Comparison of ENCODE assay signal across 8 mouse cellular contexts in the genomic region with DNA sequence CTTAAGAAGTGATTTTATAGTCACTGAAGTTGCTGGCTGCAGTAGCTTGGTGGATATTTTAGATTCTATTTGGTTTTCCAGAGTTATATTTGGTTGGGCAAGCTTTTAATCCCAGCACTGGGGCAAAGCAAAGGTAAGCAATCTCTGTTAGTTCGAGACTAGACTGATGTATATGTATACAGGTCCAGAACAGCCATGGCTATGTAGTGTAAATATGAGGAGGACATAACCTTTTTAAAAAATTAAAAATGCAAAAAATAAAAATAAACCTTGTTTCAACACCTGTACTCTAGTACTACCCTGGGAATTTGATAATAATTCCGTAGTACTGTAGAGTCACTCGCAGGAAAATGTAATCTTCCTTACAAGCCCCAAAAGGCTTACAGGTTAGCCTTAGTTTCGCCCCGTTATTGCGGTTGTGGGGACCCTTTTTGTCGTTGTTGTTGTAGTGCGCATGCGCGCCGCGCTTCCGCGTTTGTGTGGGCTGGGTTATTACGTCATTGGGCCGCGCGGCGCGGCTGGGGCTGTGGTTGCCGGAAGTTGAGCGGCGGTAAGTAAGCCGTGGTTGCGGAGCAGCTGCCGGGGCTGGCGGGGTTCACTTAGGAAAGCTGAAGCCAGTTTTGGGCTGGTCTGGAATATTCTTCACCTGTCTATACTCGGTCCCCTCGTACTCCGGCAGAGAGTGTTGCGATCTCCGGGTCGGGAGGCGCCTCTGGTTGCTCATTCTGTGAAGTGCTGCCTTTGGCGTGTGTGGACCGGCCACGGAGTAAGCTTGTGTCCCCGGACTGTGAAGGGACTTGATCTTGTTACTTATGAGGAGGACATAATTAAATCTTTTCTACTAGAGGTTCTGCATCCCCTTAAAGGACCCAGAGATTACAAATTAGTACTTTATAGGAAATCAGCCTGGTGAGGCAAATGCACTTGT. TPM values are rescaled to one million over a fixed set of nuclear protein-coding genes. Genes with fewer than 3 reads are reported as not detected.
A peak's percentile ranks its signal among the peaks of the same experiment; 100 is the strongest.
DNase-seq lines count a peak whose midpoint lies in the region; ATAC-seq and TF ChIP-seq lines count a peak whose summit lies in the region.

Gene Atg7 (plus strand): TSS at position 497 of the 928 bp plus-strand sequence.

- peak within 1 kb of the TSS; percentile 88 for H3K4me2 ChIP-seq in embryonic facial prominence, embryonic 14.5 days (ENCODE audit: low read depth, low read length)
- H3K4me2 ChIP-seq in limb, embryonic 14.5 days (replicated peaks; ENCODE audit: low read depth, low read length, severe bottlenecking): peak within 1 kb of the TSS; percentile 88
- peak within 1 kb of the TSS; percentile 94 for H3K4me2 ChIP-seq in midbrain, postnatal 0 days (ENCODE audit: low read depth, low read length, poor library complexity, severe bottlenecking)

- peaks cover 7% of the 10 kb centered on the region; the same call in 1 of the 2 replicates for H3K4me1 ChIP-seq in embryonic facial prominence, embryonic 14.5 days (ENCODE audit: control insufficient read depth, insufficient read depth, low read length)
- H3K4me1 ChIP-seq in limb, embryonic 14.5 days (ENCODE audit: control insufficient read depth, insufficient read depth, low read length): peaks cover 6% of the 10 kb centered on the region; the same call in 1 of the 2 replicates
- no peaks in the 10 kb centered on the region for H3K4me1 ChIP-seq in midbrain, postnatal 0 days (ENCODE audit: insufficient read depth, low read length)

- no peaks in the 10 kb centered on the region for H3K27me3 ChIP-seq in embryonic facial prominence, embryonic 14.5 days (replicated peaks; ENCODE audit: control insufficient read depth, insufficient read depth, low read length)
- no peaks in the 10 kb centered on the region for H3K27me3 ChIP-seq in limb, embryonic 14.5 days (ENCODE audit: control insufficient read depth, insufficient read depth, low read length)
- no peaks in the 10 kb centered on the region for H3K27me3 ChIP-seq in midbrain, postnatal 0 days (ENCODE audit: insufficient read depth, low read length)

- H3K9ac ChIP-seq in embryonic facial prominence, embryonic 14.5 days (ENCODE audit: low read depth, low read length): peak within 1 kb of the TSS; percentile 79
- H3K9ac ChIP-seq in limb, embryonic 14.5 days (ENCODE audit: low read depth, low read length, severe bottlenecking): peak within 1 kb of the TSS; percentile 75
- peak within 1 kb of the TSS; percentile 70 for H3K9ac ChIP-seq in midbrain, postnatal 0 days (replicated peaks; ENCODE audit: low read length, poor library complexity, severe bottlenecking)

- ATAC-seq in embryonic facial prominence, embryonic 14.5 days (ENCODE audit: low read depth): peak; percentile 92
- ATAC-seq in limb, embryonic 14.5 days (ENCODE audit: low FRiP score, low read depth): peak; percentile 89
- peak; percentile 80 for ATAC-seq in midbrain, postnatal 0 days (ENCODE audit: low FRiP score)

- peak; percentile 95 for DNase-seq in 3T3-L1 (ENCODE audit: low read depth, low spot score)
- peak; percentile 78 to 86 for DNase-seq in adrenal gland, postnatal 4 days (ENCODE audit: low spot score in 2 of 2)
- DNase-seq in embryonic facial prominence, embryonic 14.5 days (ENCODE audit: low spot score): peak; percentile 96
- DNase-seq in heart, adult 8-10 months (ENCODE audit: low spot score): peak; percentile 88
- DNase-seq in kidney, adult 9 months: peak; percentile 91
- DNase-seq in limb, embryonic 14.5 days (ENCODE audit: low spot score): peak; percentile 91
- peak; percentile 96 for DNase-seq in midbrain, postnatal 0 days (ENCODE audit: low spot score)
- DNase-seq in spleen, postnatal 14 days (ENCODE audit: low spot score in 2 of 2): peak; percentile 82 to 91

- no peak for TF ChIP-seq CTCF in midbrain, postnatal 0 days (IDR thresholded peaks at IDR 0.05)

- peak within 1 kb of the TSS; percentile 72 for H3K4me3 ChIP-seq in embryonic facial prominence, embryonic 14.5 days (ENCODE audit: low read depth, low read length)
- H3K4me3 ChIP-seq in limb, embryonic 14.5 days (replicated peaks; ENCODE audit: low read length): peak within 1 kb of the TSS; percentile 71
- H3K4me3 ChIP-seq in midbrain, postnatal 0 days (ENCODE audit: low read depth, low read length): peak within 1 kb of the TSS; percentile 81

- H3K9me3 ChIP-seq in embryonic facial prominence, embryonic 14.5 days (ENCODE audit: control insufficient read depth, low read length): no peaks in the 10 kb centered on the region
- H3K9me3 ChIP-seq in limb, embryonic 14.5 days (ENCODE audit: control insufficient read depth, low read length): no peaks in the 10 kb centered on the region
- H3K9me3 ChIP-seq in midbrain, postnatal 0 days (ENCODE audit: low read length): no peaks in the 10 kb centered on the region

- H3K27ac ChIP-seq in embryonic facial prominence, embryonic 14.5 days (replicated peaks; ENCODE audit: low read depth, low read length): no peak within 1 kb of the TSS; the same call in 1 of the 2 replicates
- peak within 1 kb of the TSS; percentile 65; the same call in 1 of the 2 replicates for H3K27ac ChIP-seq in limb, embryonic 14.5 days (replicated peaks; ENCODE audit: low read depth, low read length)
- H3K27ac ChIP-seq in midbrain, postnatal 0 days (ENCODE audit: low read depth, low read length): peak within 1 kb of the TSS; percentile 68

- 0 out of 2 replicates have a peak, but pooled peaks have one; percentile 32 for TF ChIP-seq POLR2A in limb, embryonic 14.5 days (IDR thresholded peaks at IDR 0.05; ENCODE audit: borderline replicate concordance, extremely low read depth, insufficient read depth, insufficient read length)

- WGBS in embryonic facial prominence, embryonic 14.5 days: 1% methylated on average over 38 of the region's 38 CpGs
- WGBS in limb, embryonic 14.5 days: under 1% methylated on average over 38 of the region's 38 CpGs
- under 1% methylated on average over 38 of the region's 38 CpGs for WGBS in midbrain, postnatal 0 days

- H3K36me3 ChIP-seq in embryonic facial prominence, embryonic 14.5 days (ENCODE audit: control insufficient read depth, insufficient read depth, low read length): no peaks in the 10 kb centered on the region
- no peaks in the 10 kb centered on the region for H3K36me3 ChIP-seq in limb, embryonic 14.5 days (ENCODE audit: control insufficient read depth, insufficient read depth, low read length)
- no peaks in the 10 kb centered on the region; the same call in 1 of the 2 replicates for H3K36me3 ChIP-seq in midbrain, postnatal 0 days (ENCODE audit: insufficient read depth, low read length)

RNA-seq across cellular contexts. Expression of gene Atg7, which starts in this region (rescaled TPM):
- 10 to 100 TPM; 25.4 to 28.7 TPM for total RNA-seq in adrenal gland, postnatal 4 days (2021)
- polyA plus RNA-seq in embryonic facial prominence, embryonic 14.5 days (2014; fragmentation: Nextera tagmentation; extraction: Ambion mirVana): 17.6 and 17.9 TPM in 2 replicates
- total RNA-seq in heart, adult 8-10 months (2022): 10 to 100 TPM; 11.5 to 13.1 (median 12.2) TPM
- polyA plus RNA-seq in limb, embryonic 14.5 days (2012; rRNA removed): 11.6 and 13.2 TPM in 2 replicates
- 19.2 and 21.4 TPM in 2 replicates for polyA plus RNA-seq in limb, embryonic 14.5 days (2014; fragmentation: Nextera tagmentation; extraction: Ambion mirVana)
- 13.9 and 21.5 TPM in 2 replicates for total RNA-seq in midbrain, postnatal 0 days (2014; rRNA removed)
- 15.3 and 17.1 TPM in 2 replicates for polyA plus RNA-seq in midbrain, postnatal 0 days (2015; fragmentation: Nextera tagmentation; extraction: Ambion mirVana)
